Mouse (Mus musculus) left cerebral cortex, postnatal 14 days (tissue): Measurements from ENCODE around the gene Dip2b. TPM values are rescaled to one million over a fixed set of nuclear protein-coding genes. Genes with fewer than 3 reads are reported as not detected.
A peak's percentile ranks its signal among the peaks of the same experiment; 100 is the strongest.

Source experiments
- DNase-seq, 2 experiments: peaks; one replicate each; pipeline ENCODE4 v3.0.0; 2021 to 2022; ENCODE audit warnings: low spot score in 2 of 2, mixed read lengths in 1 of 2
- intact Hi-C: fragments of 180-260 bp; cut with DNase I; formaldehyde crosslinking; loops from one replicate; pipeline ENCODE4 v1.15.1; 2025
- total RNA-seq, 2 experiments: library from RNA; stranded (reverse); gene quantifications; 2 replicates each; pipeline ENCODE4 v1.2.3; 2021

Dip2b gene
- total RNA-seq, 2 experiments from 2014 or later: 62.4 to 66.4 TPM

- intact Hi-C loops: no loop called here
- no peak for DNase-seq
Observed at GRCm38 (mm10) chr15:100156095-100156707, 117.7 kb downstream of the Dip2b start.

- intact Hi-C loops: no loop called here
- DNase-seq: no peak
Observed at GRCm38 (mm10) chr15:100156781-100157470, 118.5 kb downstream of the Dip2b start.

GRCm38 (mm10) chr15:100158985-100159384 lies 120.5 kb downstream of the Dip2b start:
- no peak for DNase-seq
- intact Hi-C loops: no loop called here

GRCm38 (mm10) chr15:100161747-100162280 lies 123.3 kb downstream of the Dip2b start:
- DNase-seq: no peak
- intact Hi-C loops: no loop called here

- no peak for DNase-seq
- intact Hi-C loops: no loop called here
Observed at GRCm38 (mm10) chr15:100163381-100164051, 125.1 kb downstream of the Dip2b start.

- intact Hi-C loops: no loop called here
- DNase-seq: no peak
Observed at GRCm38 (mm10) chr15:100166464-100166863, 128.0 kb downstream of the Dip2b start.

- peak; percentile 21 to 59 for DNase-seq
- intact Hi-C loops: no loop called here
Observed at GRCm38 (mm10) chr15:100167791-100168190, 129.3 kb downstream of the Dip2b start.

GRCm38 (mm10) chr15:100168191-100168606 lies 129.7 kb downstream of the Dip2b start:
- DNase-seq: no peak
- intact Hi-C loops: no loop called here

- DNase-seq: no peak
- intact Hi-C loops: no loop called here
Observed at GRCm38 (mm10) chr15:100175176-100175575, 136.7 kb downstream of the Dip2b start.

- intact Hi-C loops: no loop called here
- DNase-seq: no peak
Observed at GRCm38 (mm10) chr15:100177167-100177566, 138.7 kb downstream of the Dip2b start.

- intact Hi-C loops: no loop called here
- DNase-seq: no peak
Observed at GRCm38 (mm10) chr15:100177575-100177974, 139.1 kb downstream of the Dip2b start.

- no peak for DNase-seq
- intact Hi-C loops: no loop called here
Observed at GRCm38 (mm10) chr15:100178487-100178886, 140.0 kb downstream of the Dip2b start.

GRCm38 (mm10) chr15:100179685-100180084 lies 141.2 kb downstream of the Dip2b start:
- intact Hi-C loops: no loop called here

GRCm38 (mm10) chr15:100180221-100180620 lies 141.8 kb downstream of the Dip2b start:
- intact Hi-C loops: no loop called here
- no peak for DNase-seq

More at GRCm38 (mm10) chr15:100179685-100180084, 141.2 kb downstream of the Dip2b start:
- DNase-seq: no peak

GRCm38 (mm10) chr15:100181841-100182240 lies 143.4 kb downstream of the Dip2b start:
- intact Hi-C loops: no loop called here
- DNase-seq: no peak

- intact Hi-C loops: no loop called here
- no peak for DNase-seq
Observed at GRCm38 (mm10) chr15:100182526-100183280, 144.2 kb downstream of the Dip2b start.

GRCm38 (mm10) chr15:100183510-100183909 lies 145.0 kb downstream of the Dip2b start:
- DNase-seq: no peak
- intact Hi-C loops: no loop called here

GRCm38 (mm10) chr15:100184821-100185496 lies 146.5 kb downstream of the Dip2b start:
- intact Hi-C loops: no loop called here
- DNase-seq: peak in 1 of 2 experiments; percentile 44

- intact Hi-C loops: no loop called here
- no peak for DNase-seq
Observed at GRCm38 (mm10) chr15:100186234-100186633, 147.8 kb downstream of the Dip2b start.
